Mouse (Mus musculus): Measurements from ENCODE around the gene Ptprs. TPM values are rescaled to one million over a fixed set of nuclear protein-coding genes. Genes with fewer than 3 reads are reported as not detected.

Gene Ptprs
- polyA plus RNA-seq, 1 experiment = 241 TPM

DNA sequence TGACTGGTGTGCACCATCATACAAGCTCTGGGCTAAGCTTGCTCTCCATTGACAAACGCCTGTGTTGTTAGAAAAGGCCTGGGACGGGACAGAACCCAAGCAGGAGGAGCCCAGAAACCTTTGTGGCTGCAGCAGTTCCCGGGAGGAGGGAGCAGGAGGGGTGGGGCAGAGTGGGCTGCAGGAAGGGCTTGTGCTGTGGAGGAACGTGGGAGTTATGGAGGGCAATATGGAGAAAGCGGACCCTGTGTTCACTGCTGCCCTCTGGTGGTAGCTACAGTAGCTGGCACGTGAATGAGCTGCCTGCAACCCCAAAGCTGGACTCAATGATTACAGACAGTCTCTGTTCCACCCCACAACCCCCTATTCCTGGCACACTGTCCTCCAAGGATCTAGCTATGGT is 3.1 kb upstream of the Ptprs start:
- 12% methylated on average over 6 of the region's 6 CpGs for WGBS
- Histone ChIP-seq H3K27ac (ENCODE audit: insufficient read depth, low read depth, low read length) (no peak overlapping the region), H3K4me1 (ENCODE audit: control insufficient read depth, insufficient read depth, low read length) (peaks cover 28% of the 10 kb centered on the region), H3K4me3 (ENCODE audit: insufficient read depth, low read depth, low read length) (no peak overlapping the region)
- TF ChIP-seq CTCF (IDR thresholded peaks at IDR 0.05; ENCODE audit: insufficient read depth, low read depth, low read length) = peak; percentile 64
- TF ChIP-seq POLR2A (IDR thresholded peaks at IDR 0.05; ENCODE audit: insufficient read depth, low read depth, low read length) = no peak

DNA sequence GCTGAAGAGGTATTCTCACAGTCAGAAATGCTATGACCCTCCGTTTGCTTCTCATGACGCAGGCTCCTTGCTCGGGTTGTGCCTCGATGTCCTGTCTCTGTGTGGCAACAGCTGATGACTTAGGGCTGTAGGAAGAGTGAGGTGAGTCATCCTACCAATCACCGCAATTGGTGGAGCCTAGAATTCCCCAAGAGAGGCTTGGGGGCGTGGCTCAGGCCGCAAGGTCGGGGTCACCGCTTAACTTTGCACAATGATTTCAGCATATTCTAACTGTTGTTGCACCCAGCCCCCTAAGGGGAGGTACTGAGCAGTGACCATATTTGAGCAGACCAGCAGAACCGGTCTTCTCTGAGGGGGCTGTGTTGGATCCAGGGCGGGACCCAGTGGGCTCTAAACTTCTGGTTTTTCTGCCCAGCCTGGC is 1.9 kb upstream of the Ptprs start:
- 79% methylated on average over 11 of the region's 11 CpGs for WGBS
- no peak for TF ChIP-seq CTCF (IDR thresholded peaks at IDR 0.05; ENCODE audit: insufficient read depth, low read depth, low read length)
- no peak for TF ChIP-seq POLR2A (IDR thresholded peaks at IDR 0.05; ENCODE audit: insufficient read depth, low read depth, low read length)
- H3K4me3 ChIP-seq (ENCODE audit: insufficient read depth, low read depth, low read length) = no peak overlapping the region
- H3K27ac ChIP-seq (ENCODE audit: insufficient read depth, low read depth, low read length) = no peak overlapping the region
- peaks cover 35% of the 10 kb centered on the region for H3K4me1 ChIP-seq (ENCODE audit: control insufficient read depth, insufficient read depth, low read length)

- 87% methylated on average over 19 of the region's 19 CpGs for WGBS
- H3K27ac ChIP-seq (ENCODE audit: insufficient read depth, low read depth, low read length) = no peak overlapping the region
- no peak overlapping the region for H3K4me3 ChIP-seq (ENCODE audit: insufficient read depth, low read depth, low read length)
- TF ChIP-seq CTCF (IDR thresholded peaks at IDR 0.05; ENCODE audit: insufficient read depth, low read depth, low read length) (no peak), POLR2A (IDR thresholded peaks at IDR 0.05; ENCODE audit: insufficient read depth, low read depth, low read length) (no peak)
- peaks cover 44% of the 10 kb centered on the region for H3K4me1 ChIP-seq (ENCODE audit: control insufficient read depth, insufficient read depth, low read length)
These were observed 1.0 kb upstream of the Ptprs start for GRCm38 (mm10) chr17:56477191-56477818.

DNA sequence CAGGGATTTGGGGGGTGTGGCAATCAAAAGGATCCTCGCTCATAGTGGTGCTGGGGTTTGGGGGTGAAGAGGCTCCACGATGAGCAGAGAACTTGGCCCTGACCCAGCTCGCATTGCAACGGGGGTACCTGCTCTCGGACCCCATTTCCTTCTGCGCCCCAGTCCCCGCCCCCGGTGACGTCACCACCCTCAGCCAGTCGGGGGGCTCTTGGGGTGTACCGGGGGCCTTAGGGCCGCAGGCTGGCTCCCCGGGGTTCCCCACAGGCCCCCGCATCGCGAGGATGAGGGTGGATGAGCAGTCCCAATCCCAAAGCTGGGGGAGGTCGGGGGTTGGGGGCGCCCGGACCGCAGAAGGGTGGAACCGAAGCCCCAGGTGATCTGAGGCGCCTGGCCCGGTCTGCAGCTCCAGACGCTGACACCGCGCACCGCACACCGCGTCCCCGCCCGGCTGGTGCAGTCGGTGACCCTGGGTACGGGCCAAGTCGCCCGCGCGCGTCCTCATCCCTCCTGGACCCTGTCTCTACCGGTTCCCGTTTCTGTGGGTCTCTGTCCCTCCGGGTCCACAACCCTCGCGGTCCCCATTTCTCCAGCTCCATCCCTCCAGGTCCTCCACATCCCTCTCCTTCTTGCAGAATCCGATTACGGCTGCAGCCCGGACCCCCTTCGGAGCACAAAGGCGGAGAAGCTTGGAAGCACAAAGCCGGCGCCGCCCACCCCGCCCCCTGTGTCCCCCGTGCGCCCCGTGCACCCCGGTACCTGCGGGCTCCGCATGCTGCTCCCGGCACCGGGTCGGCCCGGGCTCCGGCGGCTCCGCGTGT is 490 bp downstream of the Ptprs start:
- TF ChIP-seq POLR2A (IDR thresholded peaks at IDR 0.05; ENCODE audit: insufficient read depth, low read depth, low read length) (peak; percentile 50; the same call in 1 of the 2 replicates), CTCF (IDR thresholded peaks at IDR 0.05; ENCODE audit: insufficient read depth, low read depth, low read length) (no peak)
- Histone ChIP-seq H3K27ac (ENCODE audit: insufficient read depth, low read depth, low read length) (peak overlapping the region; percentile 86), H3K4me1 (ENCODE audit: control insufficient read depth, insufficient read depth, low read length) (peaks cover 59% of the 10 kb centered on the region), H3K4me3 (ENCODE audit: insufficient read depth, low read depth, low read length) (peak overlapping the region; percentile 89)
- under 1% methylated on average over 65 of the region's 66 CpGs for WGBS

DNA sequence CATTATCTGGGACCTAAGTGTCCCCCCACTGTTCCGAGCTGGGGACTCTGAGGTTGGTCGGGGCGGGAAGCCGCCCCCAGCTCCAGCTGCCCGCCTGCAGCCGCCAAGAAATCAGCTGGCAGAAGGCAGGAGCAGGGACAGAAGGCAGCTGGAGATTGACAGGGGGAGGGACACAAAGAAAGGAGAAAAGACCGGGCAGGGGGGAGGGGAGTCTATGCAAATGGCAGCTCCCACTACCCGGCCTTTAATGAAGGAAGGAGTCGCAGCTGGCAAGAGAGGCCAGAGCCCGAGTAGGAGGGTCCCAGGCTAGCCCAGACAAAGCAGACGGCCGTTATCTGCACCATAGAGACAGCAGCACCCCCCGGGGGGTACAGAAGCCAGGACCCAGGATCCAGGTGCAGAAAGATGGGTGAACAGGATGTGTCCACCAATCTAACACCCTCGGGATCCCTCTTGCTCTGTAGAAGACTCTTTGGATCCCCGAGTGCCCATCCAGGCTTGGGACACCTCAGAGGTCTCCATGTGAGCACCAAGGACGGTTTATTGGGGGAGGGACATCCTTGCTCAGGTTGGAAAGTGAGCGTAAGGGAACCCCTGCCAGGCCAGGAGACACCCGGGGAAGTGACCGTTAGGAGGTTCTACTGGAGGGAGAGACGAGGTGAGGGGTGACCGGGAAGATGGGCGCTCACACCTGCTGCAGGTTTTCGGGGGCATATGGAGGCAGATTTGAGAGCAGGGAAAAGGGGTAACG is 1.3 kb downstream of the Ptprs start:
- Histone ChIP-seq H3K4me3 (ENCODE audit: insufficient read depth, low read depth, low read length) (peak overlapping the region; percentile 89), H3K4me1 (ENCODE audit: control insufficient read depth, insufficient read depth, low read length) (peaks cover 67% of the 10 kb centered on the region), H3K27ac (ENCODE audit: insufficient read depth, low read depth, low read length) (no peak overlapping the region)
- 1% methylated on average over 24 of the region's 24 CpGs for WGBS
- TF ChIP-seq POLR2A (IDR thresholded peaks at IDR 0.05; ENCODE audit: insufficient read depth, low read depth, low read length) (no peak), CTCF (IDR thresholded peaks at IDR 0.05; ENCODE audit: insufficient read depth, low read depth, low read length) (no peak)

- peak overlapping the region; percentile 89 for H3K4me3 ChIP-seq (ENCODE audit: insufficient read depth, low read depth, low read length)
- WGBS = 2% methylated on average over 32 of the region's 32 CpGs
- peaks cover 74% of the 10 kb centered on the region for H3K4me1 ChIP-seq (ENCODE audit: control insufficient read depth, insufficient read depth, low read length)
- H3K27ac ChIP-seq (ENCODE audit: insufficient read depth, low read depth, low read length) = no peak overlapping the region; the same call in 1 of the 2 replicates
- TF ChIP-seq POLR2A (IDR thresholded peaks at IDR 0.05; ENCODE audit: insufficient read depth, low read depth, low read length) (no peak), CTCF (IDR thresholded peaks at IDR 0.05; ENCODE audit: insufficient read depth, low read depth, low read length) (no peak)
These were observed 1.9 kb downstream of the Ptprs start for GRCm38 (mm10) chr17:56474311-56474830.

GRCm38 (mm10) chr17:56473611-56473905 is 2.7 kb downstream of the Ptprs start:
- peak overlapping the region; percentile 89 for H3K4me3 ChIP-seq (ENCODE audit: insufficient read depth, low read depth, low read length)
- H3K4me1 ChIP-seq (ENCODE audit: control insufficient read depth, insufficient read depth, low read length) = peaks cover 77% of the 10 kb centered on the region
- no peak overlapping the region for H3K27ac ChIP-seq (ENCODE audit: insufficient read depth, low read depth, low read length)
- TF ChIP-seq CTCF (IDR thresholded peaks at IDR 0.05; ENCODE audit: insufficient read depth, low read depth, low read length) = no peak
- TF ChIP-seq POLR2A (IDR thresholded peaks at IDR 0.05; ENCODE audit: insufficient read depth, low read depth, low read length) = no peak
- 4% methylated on average over 11 of the region's 11 CpGs for WGBS

GRCm38 (mm10) chr17:56472733-56473610 is 3.3 kb downstream of the Ptprs start:
- WGBS = 2% methylated on average over 50 of the region's 50 CpGs
- H3K4me1 ChIP-seq (ENCODE audit: control insufficient read depth, insufficient read depth, low read length) = peaks cover 77% of the 10 kb centered on the region
- peak; percentile 9; the same call in 1 of the 2 replicates for TF ChIP-seq CTCF (IDR thresholded peaks at IDR 0.05; ENCODE audit: insufficient read depth, low read depth, low read length)
- TF ChIP-seq POLR2A (IDR thresholded peaks at IDR 0.05; ENCODE audit: insufficient read depth, low read depth, low read length) = no peak
- peak overlapping the region; percentile 29; the same call in 1 of the 2 replicates for H3K27ac ChIP-seq (ENCODE audit: insufficient read depth, low read depth, low read length)
- peak overlapping the region; percentile 89 for H3K4me3 ChIP-seq (ENCODE audit: insufficient read depth, low read depth, low read length)

All from olfactory bulb, adult 2 months (tissue).